In genomic region chr1:150241153-150241552, GRCm38 (mm10) we compare ENCODE assay signal across 26 mouse cellular contexts.
"Had no signal": no experiment of that assay in that cellular context is flagged by ENCODE, and none has a peak within 500 bp of the region (broad histone marks: within the 10 kb centered on the region; RNA-seq: fewer than 3 reads in every experiment).

No protein-coding gene starts in this region.

- H3K9me3 ChIP-seq: embryonic facial prominence, embryonic 10.5 days; embryonic facial prominence, embryonic 12.5 days; embryonic facial prominence, embryonic 13.5 days; embryonic facial prominence, embryonic 15.5 days; forebrain, embryonic 10.5 days; forebrain, embryonic 12.5 days; forebrain, embryonic 13.5 days; forebrain, embryonic 15.5 days had no signal

- H3K4me1 ChIP-seq: embryonic facial prominence, embryonic 10.5 days; embryonic facial prominence, embryonic 12.5 days; embryonic facial prominence, embryonic 13.5 days; embryonic facial prominence, embryonic 15.5 days; forebrain, embryonic 10.5 days; forebrain, embryonic 12.5 days; forebrain, embryonic 13.5 days; forebrain, embryonic 15.5 days had no signal

- H3K4me3 ChIP-seq: embryonic facial prominence, embryonic 10.5 days; embryonic facial prominence, embryonic 12.5 days; embryonic facial prominence, embryonic 13.5 days; embryonic facial prominence, embryonic 15.5 days; erythroblast, embryonic 14.5 days; forebrain, embryonic 10.5 days; forebrain, embryonic 12.5 days; forebrain, embryonic 13.5 days; forebrain, embryonic 15.5 days; gastrocnemius, adult 2 months; heart, adult 2 months had no signal

- H3K27ac ChIP-seq: embryonic facial prominence, embryonic 10.5 days; embryonic facial prominence, embryonic 12.5 days; embryonic facial prominence, embryonic 13.5 days; embryonic facial prominence, embryonic 15.5 days; forebrain, embryonic 10.5 days; forebrain, embryonic 12.5 days; forebrain, embryonic 13.5 days; forebrain, embryonic 15.5 days; gastrocnemius, adult 2 months; heart, adult 2 months had no signal

- H3K9ac ChIP-seq: embryonic facial prominence, embryonic 12.5 days; embryonic facial prominence, embryonic 13.5 days; embryonic facial prominence, embryonic 15.5 days; forebrain, embryonic 12.5 days; forebrain, embryonic 13.5 days; forebrain, embryonic 15.5 days; forebrain, postnatal 0 days had no signal

- H3K4me2 ChIP-seq: embryonic facial prominence, embryonic 12.5 days; embryonic facial prominence, embryonic 13.5 days; embryonic facial prominence, embryonic 15.5 days; forebrain, embryonic 12.5 days; forebrain, embryonic 13.5 days; forebrain, embryonic 15.5 days had no signal

- H3K27me3 ChIP-seq: embryonic facial prominence, embryonic 12.5 days; embryonic facial prominence, embryonic 13.5 days; embryonic facial prominence, embryonic 15.5 days; forebrain, embryonic 12.5 days; forebrain, embryonic 13.5 days; forebrain, embryonic 15.5 days had no signal

- H3K36me3 ChIP-seq: embryonic facial prominence, embryonic 10.5 days; embryonic facial prominence, embryonic 12.5 days; embryonic facial prominence, embryonic 13.5 days; embryonic facial prominence, embryonic 15.5 days; forebrain, embryonic 10.5 days; forebrain, embryonic 12.5 days; forebrain, embryonic 15.5 days had no signal

- ATAC-seq: forebrain, embryonic 13.5 days; forebrain, embryonic 14.5 days; forebrain, embryonic 15.5 days; forebrain, embryonic 16.5 days; forebrain, postnatal 0 days had no signal

- DNase-seq: cerebellum, adult 9-11 months; cerebellum, postnatal 10 days; cerebellum, postnatal 14 days; cerebellum, postnatal 25 days; cerebellum, postnatal 36 days; embryo, embryonic 11 days; forebrain, postnatal 0 days; gastrocnemius, adult 2 months; gastrocnemius, postnatal 10 days; gastrocnemius, postnatal 14 days; gastrocnemius, postnatal 25 days; gastrocnemius, postnatal 36 days; heart, adult 11 months; heart, adult 18-20 months; heart, adult 2 months had no signal
